Mouse (Mus musculus): ENCODE results near the gene Hp.

The Hp gene

DNA sequence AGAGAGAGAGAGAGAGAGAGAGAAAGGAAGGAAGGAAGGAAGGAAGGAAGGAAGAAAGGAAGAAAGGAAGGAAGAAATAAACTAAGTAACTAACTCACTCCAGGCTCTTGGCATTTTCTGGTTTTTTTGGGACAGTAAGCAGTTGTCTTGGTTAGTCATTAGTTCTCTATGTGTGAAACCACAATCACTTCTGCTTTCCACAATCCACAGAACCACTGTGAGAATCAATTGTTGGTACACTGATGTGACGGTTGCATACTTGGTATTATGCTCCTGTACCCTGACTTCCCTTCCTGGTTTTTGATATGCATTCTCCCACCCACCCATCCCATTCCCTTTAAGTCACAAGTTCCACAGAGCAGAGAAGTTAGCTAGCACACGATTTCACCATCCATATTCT is 15.1 kb downstream of the Hp start:
- DNase-seq (ENCODE audit: low spot score): no peak

DNA sequence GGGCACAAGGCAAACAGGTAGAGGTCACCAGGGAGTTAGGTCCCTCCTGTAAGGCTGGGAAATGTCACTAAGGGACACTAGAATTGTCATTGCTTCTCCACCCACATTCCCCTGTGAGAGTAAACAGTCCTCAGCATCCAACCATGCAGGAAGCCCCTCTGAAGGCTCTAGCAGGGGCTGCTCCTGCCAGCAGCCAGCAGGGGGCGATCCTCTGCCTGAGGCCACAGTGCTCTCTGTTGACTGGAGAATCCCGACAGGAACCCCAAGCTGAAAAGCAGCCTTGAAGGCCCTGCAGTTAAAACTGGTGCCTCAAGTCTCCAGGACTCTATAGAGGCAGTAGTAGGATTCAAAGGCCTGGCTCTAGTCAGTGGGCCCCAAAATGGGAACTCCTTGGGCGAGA is 27.3 kb downstream of the Hp start:
- DNase-seq (ENCODE audit: low spot score): no peak

DNA sequence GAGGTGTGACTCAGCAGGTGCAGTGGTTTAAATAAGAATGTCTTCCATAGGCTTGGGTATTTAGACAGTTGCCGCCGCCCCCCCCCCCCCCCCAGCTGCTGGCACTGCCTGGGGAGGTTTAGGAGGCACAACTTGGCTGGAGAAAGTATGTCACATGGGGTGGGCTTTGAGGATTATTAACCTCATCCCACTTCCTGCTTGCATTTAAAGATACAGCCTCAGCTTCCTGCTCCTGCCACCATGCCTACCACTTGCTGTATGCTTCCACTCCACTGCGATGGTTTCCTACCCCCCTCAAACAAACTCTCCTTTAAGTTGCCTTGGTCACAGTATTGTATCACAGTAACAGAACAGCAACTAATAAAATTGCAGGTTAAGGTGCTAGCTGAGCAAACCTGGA is 34.9 kb downstream of the Hp start:
- no peak for DNase-seq (ENCODE audit: low spot score)

DNA sequence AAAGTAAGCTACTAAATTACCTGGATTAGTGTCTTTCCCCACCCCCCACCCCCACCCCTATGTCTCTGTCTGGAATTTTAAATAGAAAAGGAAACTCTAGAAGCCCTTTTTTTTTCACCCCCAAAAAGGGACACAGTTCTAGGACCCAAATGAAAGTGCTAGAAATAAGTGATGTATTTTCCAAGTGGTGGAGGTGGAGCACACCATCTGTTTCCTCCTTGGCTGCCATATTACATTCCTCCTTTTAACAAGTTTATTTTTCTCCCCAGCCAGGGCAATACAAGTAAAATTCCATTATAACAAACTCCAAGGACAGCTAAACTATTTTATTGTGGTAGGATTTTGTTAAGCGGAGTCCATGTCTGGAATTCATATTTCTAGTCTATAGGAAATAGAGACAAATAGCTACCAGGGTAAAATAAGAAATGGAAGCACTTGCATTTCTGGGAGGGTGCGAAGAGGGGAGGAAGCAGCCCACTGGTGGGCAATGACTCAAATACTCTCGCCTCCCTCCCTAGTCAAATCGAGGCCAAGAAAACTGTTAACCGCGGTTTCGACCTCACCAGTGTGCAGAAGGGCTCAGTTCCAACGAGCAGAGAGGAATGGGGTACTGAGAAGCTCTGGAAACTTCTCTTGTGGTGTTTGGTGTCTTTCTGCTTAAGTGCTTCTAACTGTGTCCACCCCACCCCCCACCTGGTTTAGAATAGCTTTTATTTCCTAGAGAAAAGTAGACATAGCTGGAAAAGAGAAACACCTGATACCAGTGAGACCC is 36.0 kb downstream of the Hp start:
- peak; percentile 29 for DNase-seq (ENCODE audit: low spot score)

DNA sequence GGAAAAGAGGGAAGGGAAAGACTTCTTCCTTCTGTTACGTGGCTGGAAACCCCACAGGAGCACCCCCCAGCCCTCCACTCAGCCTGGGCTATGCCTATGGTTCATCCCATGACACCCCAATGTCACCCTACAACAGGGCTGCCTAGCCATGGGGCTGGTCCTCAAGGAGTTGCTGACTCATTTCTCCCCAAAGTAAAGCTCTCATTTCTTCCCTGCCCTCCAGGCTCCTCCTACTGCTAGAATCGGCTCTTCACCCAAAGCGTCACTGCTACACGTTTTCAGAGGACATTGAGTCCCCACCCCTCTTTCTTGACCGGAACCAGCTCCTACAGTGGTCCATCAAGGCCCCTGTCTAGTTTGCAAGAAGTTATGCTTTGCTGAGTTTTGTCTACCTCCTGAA is 36.8 kb downstream of the Hp start:
- no peak for DNase-seq (ENCODE audit: low spot score)

DNA sequence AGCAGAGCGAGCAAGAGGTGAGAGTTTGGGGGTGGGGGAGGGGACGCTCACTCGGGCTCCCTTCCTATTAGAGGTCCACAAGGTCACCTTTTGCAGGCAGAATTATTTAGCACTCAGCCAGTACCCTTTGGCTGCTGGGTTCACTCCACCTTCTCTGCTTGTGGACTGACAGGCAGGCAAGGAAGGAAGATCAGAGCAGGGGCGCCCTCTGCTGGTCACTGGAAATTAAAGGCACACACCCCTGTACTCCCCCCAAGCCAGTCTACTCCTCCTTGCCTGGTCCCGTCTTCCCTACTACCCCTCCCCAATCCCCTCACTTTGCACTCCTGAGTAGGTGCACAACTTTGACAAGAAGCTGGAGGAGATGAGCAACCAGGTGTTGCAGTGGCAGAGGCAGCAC is 42.3 kb downstream of the Hp start:
- DNase-seq (ENCODE audit: low spot score): peak; percentile 70

DNA sequence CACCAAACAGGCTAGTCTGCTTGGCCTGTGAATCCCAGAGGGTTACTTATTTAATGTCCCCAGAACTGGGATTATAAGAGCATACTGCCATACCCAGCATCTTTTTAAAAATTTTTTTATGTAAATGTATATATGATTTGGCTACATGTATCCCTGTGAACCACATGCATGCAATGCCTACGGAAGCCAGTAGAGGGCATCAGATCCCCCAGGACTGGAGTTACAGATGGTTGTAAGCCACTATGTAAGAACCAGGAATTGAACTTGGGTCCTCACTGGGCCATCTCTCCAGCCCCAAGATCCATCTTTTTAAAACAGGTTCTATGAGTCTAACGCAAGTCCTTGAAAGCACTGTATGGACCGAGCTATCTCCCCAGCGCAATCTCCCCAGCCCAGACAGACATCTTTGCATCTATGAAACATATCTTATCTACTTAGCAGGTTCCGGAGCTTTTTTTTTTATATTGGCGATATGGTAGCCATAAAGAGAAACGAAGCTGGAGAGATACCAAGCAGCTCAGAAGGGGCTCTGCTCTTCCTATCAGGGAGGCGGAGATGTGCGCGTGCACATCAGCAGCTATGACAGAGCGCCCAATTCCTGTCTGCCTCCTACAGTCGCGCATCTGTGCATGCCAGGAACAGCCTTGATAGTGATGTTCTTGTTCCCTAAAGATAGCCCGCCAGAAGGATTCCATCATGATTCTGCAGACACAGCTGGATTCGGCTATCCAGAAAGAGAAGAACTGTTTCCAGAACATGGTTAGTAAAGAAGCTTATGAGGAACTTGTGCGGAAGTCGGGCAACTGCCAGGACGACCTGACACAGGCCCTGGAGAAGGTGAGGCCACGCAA is 43.6 kb downstream of the Hp start:
- DNase-seq (ENCODE audit: low spot score): no peak

Data from left cerebral cortex, adult 11 months (tissue).